Mouse (Mus musculus) olfactory bulb, adult 2 months (tissue): ENCODE results near the gene Slc19a1. TPM values are rescaled to one million over a fixed set of nuclear protein-coding genes. Genes with fewer than 3 reads are reported as not detected.
A peak's percentile ranks its signal among the peaks of the same experiment; 100 is the strongest.

Experiments
- H3K27ac ChIP-seq: fragments of 200-500 bp; 2 replicates; pipeline ENCODE4 v1.5.1; 2012; ENCODE audit warnings: low read depth, low read length; ENCODE audit not compliant: insufficient read depth
- H3K4me1 ChIP-seq: fragments of 200-500 bp; 2 replicates; pipeline ENCODE4 v1.6.1; 2012; ENCODE audit warnings: low read length; ENCODE audit not compliant: control insufficient read depth, insufficient read depth
- H3K4me3 ChIP-seq: fragments of 200-500 bp; 2 replicates; pipeline ENCODE4 v1.5.1; 2012; ENCODE audit warnings: mild to moderate bottlenecking, low read depth, low read length, moderate library complexity; ENCODE audit not compliant: insufficient read depth
- CTCF ChIP-seq: fragments of 200-500 bp; IDR thresholded peaks from 2 replicates; pipeline ENCODE4 v1.5.1; 2012; ENCODE audit warnings: low read depth, mild to moderate bottlenecking, low read length, moderate library complexity; ENCODE audit not compliant: insufficient read depth
- POLR2A ChIP-seq: fragments of 200-500 bp; IDR thresholded peaks from 2 replicates; pipeline ENCODE4 v1.6.1; 2012; ENCODE audit warnings: mild to moderate bottlenecking, low read depth, low read length, moderate library complexity; ENCODE audit not compliant: insufficient read depth
- WGBS: fragments of 180-500 bp; shearing (Covaris S2); methylation state at CpG from one replicate; pipeline ENCODE4 v1.1.7; 2018; 5-methylcytosine and 5-hydroxymethylcytosine counted together
- polyA plus RNA-seq: library from polyadenylated mRNA; stranded (reverse); fragments of >200 nt; gene quantifications from 2 replicates; pipeline ENCODE4 v1.2.4, GENCODE M21; 2012; ENCODE audit warnings: low replicate concordance; ENCODE audit not compliant: missing spikeins, insufficient read depth, insufficient read length

Gene Slc19a1
- polyA plus RNA-seq, 1 experiment = not detected

DNA sequence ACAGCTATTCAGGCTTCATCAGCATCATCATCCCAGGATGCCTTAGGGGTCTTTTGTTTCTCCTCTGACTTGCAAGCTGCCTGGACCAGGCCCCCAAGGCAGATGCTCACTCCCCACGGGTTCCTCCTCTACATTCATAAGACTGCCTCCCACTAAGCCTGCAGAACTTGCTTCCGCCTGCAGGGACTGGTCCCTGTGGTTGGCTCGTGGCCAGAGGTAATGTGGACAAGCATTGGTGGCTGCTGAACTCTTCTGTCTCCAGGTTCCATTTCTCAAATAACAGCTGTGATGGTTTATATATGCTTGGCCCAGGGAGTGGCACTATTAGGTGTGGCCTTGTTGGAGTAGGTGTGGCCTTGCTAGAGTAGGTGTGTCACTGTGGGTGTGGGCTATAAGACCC lies 29.4 kb downstream of the Slc19a1 start:
- 77% methylated on average over 3 of the region's 3 CpGs for WGBS
- no peak for TF ChIP-seq POLR2A
- TF ChIP-seq CTCF = no peak
- no peak overlapping the region for H3K4me3 ChIP-seq
- peaks cover 6% of the 10 kb centered on the region; the same call in 1 of the 2 replicates for H3K4me1 ChIP-seq
- no peak overlapping the region for H3K27ac ChIP-seq

GRCm38 (mm10) chr10:77062393-77063010 lies 30.5 kb downstream of the Slc19a1 start:
- H3K4me1 ChIP-seq = no peaks in the 10 kb centered on the region
- TF ChIP-seq CTCF (no peak), POLR2A (no peak)
- no peak overlapping the region for H3K4me3 ChIP-seq
- no peak overlapping the region for H3K27ac ChIP-seq
- 61% methylated on average over 11 of the region's 11 CpGs for WGBS

- no peak overlapping the region for H3K27ac ChIP-seq
- H3K4me1 ChIP-seq = no peaks in the 10 kb centered on the region
- H3K4me3 ChIP-seq = no peak overlapping the region
- 98% methylated on average over 3 of the region's 3 CpGs for WGBS
- TF ChIP-seq POLR2A (no peak), CTCF (no peak)
Measured at GRCm38 (mm10) chr10:77064239-77064638, 32.2 kb downstream of the Slc19a1 start.

- Histone ChIP-seq H3K27ac (no peak overlapping the region), H3K4me3 (no peak overlapping the region), H3K4me1 (no peaks in the 10 kb centered on the region)
- no peak for TF ChIP-seq POLR2A
Measured at GRCm38 (mm10) chr10:77064659-77065058, 32.6 kb downstream of the Slc19a1 start.

DNA sequence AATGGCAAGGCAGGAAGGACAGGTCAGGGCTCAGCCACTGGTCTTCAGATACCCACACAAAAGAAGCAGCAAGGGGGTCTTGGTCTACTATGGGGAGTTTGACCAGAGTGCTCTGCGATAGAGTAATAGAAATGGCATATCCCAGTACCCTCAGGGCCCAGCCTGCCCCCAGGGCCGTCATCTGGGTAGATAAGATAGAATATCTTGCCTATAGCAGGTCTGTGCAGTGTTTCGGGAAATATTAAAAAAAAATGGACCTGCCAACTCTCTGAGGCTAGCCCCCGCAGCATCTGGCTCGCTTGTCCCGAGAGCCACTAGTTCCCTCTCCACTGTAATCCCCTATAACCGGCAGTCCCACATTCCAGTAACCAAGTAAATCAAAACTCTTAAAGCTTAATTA lies 36.4 kb downstream of the Slc19a1 start:
- Histone ChIP-seq H3K27ac (no peak overlapping the region), H3K4me1 (no peaks in the 10 kb centered on the region), H3K4me3 (no peak overlapping the region)
- 96% methylated on average over 7 of the region's 7 CpGs for WGBS
- TF ChIP-seq CTCF (no peak), POLR2A (no peak)

DNA sequence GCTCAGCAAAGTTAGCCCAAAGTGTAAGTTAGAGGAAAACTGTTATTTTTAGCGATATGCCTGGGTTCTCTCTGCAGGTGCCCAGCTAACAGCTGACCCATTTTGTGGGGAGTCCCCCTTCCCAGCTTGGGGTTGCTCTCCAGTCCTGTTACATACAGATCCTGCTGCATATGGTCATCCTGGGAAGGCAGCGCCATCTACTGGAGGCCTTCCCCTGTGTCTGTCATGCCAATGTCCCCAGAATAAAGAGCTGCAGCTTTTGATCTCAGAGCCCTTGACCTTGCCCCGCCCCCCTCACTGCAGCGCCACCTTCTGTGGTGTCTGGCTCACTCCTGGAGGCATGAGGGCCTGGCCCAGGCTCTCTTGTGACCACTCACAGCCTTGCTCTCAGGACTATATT lies 38.0 kb downstream of the Slc19a1 start:
- 60% methylated on average over 4 of the region's 4 CpGs for WGBS

GRCm38 (mm10) chr10:77074276-77074974 lies 42.4 kb downstream of the Slc19a1 start:
- TF ChIP-seq CTCF = no peak
- TF ChIP-seq POLR2A = no peak
- Histone ChIP-seq H3K4me3 (no peak overlapping the region), H3K4me1 (no peaks in the 10 kb centered on the region), H3K27ac (no peak overlapping the region)
- WGBS = 76% methylated on average over 4 of the region's 4 CpGs

More for the DNA sequence above, 38.0 kb downstream of the Slc19a1 start:
- Histone ChIP-seq H3K4me3 (no peak overlapping the region), H3K27ac (no peak overlapping the region), H3K4me1 (no peaks in the 10 kb centered on the region)
- TF ChIP-seq POLR2A (no peak), CTCF (peak; percentile 48; the same call in 1 of the 2 replicates)

DNA sequence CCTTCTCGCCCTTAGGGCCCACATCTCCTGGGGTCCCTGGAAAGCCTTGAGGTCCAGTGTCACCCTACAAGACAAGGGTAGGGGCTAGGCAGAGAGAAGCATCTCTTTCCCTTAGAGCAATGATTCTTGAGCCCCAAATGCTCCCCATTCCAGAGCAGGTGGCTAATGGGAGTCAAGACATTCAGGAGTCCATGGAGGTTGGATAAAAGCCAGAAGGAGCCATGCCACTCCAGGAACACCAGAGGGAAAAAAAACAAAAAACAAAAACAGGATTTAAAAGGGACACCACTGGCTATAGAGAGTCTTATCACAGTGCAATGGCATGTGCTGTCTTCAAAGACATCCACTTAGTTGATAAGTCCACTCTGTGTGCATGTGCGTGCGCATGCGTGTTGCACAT lies 46.4 kb downstream of the Slc19a1 start:
- H3K4me3 ChIP-seq = no peak overlapping the region
- peaks cover 3% of the 10 kb centered on the region; the same call in 1 of the 2 replicates for H3K4me1 ChIP-seq
- no peak overlapping the region for H3K27ac ChIP-seq
- 95% methylated on average over 4 of the region's 4 CpGs for WGBS
- TF ChIP-seq CTCF (no peak), POLR2A (no peak)

DNA sequence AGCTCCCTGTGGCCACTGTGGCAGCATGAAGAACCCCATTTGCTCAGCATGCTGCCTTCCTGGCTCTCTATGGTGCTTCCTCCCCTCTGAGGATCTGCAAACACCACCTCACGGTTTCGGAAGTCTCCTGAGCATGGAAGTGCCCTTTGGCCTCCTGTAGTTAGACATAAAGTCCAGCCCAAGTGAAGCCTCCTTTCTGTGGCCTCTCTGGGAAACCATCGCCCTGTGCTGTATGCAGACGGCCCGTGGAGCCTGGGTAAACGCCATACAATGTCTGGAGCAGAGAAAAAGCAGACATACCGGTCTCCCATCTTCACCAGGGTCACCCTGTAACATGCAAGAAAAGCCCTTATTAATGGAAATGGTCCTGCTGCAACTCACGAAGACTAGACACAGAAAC lies 46.9 kb downstream of the Slc19a1 start:
- Histone ChIP-seq H3K4me3 (no peak overlapping the region), H3K4me1 (peaks cover 3% of the 10 kb centered on the region; the same call in 1 of the 2 replicates), H3K27ac (no peak overlapping the region)
- TF ChIP-seq CTCF (no peak), POLR2A (no peak)
- WGBS = 92% methylated on average over 8 of the region's 8 CpGs
